Mouse (Mus musculus) A20 (cell line): ENCODE results near the gene Tgm7.

ENCODE experiments used
- DNase-seq: peaks from one replicate; pipeline ENCODE4 v3.0.0-alpha.2; 2011; ENCODE audit warnings: low read depth, low spot score

The Tgm7 gene

GRCm38 (mm10) chr2:121074747-121075146, 34.8 kb downstream of the Tgm7 start:
- DNase-seq, result no peak

- DNase-seq, result peak; percentile 19
These were observed 37.7 kb downstream of the Tgm7 start for GRCm38 (mm10) chr2:121071871-121072270.

GRCm38 (mm10) chr2:121069506-121069905, 40.1 kb downstream of the Tgm7 start:
- DNase-seq, result no peak

GRCm38 (mm10) chr2:121067116-121067515, 42.5 kb downstream of the Tgm7 start:
- no peak for DNase-seq

DNA sequence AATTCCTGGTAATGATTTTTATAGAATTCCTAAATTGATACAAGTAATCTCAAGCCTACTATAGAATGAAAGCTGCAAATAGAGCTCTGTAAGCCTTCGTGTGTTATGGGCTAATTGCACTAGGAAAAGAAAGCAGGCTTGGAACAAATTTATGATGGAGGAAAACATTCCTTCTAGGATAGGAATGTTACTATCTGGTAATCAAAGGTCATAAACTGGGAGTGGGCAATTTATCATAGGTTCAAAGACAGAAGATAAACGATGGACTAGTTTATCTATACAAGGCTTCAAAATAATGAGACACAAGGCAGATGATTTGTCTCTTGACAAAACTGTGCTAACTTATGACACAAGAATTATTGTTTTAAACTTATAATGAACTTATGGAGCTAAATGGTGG, 48.3 kb downstream of the Tgm7 start:
- DNase-seq, result no peak

DNA sequence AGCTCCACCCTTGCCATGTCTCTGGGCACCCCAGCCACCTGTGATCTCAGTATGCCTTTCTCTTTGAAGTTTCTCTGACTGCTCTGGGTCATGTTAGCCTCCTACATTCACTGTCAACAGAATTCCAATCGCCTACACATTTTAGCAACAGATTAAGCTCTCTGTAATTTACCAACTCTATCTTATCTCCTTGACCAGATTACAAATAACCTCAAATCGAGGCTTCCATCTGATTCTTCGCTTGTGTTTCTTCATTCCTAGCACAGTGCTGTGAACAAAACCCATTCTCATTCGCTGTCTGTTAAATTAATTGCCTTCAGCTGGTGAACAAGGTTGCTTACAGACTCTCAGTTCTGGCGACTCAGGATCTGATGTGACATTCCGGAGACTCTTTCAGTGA, 51.6 kb downstream of the Tgm7 start:
- DNase-seq, result no peak

- no peak for DNase-seq
These were observed 53.7 kb downstream of the Tgm7 start for GRCm38 (mm10) chr2:121055915-121056314.

GRCm38 (mm10) chr2:121054060-121054459, 55.5 kb downstream of the Tgm7 start:
- no peak for DNase-seq

GRCm38 (mm10) chr2:121052176-121052575, 57.4 kb downstream of the Tgm7 start:
- DNase-seq, result no peak

GRCm38 (mm10) chr2:121045653-121046052, 63.9 kb downstream of the Tgm7 start:
- no peak for DNase-seq
